Mouse (Mus musculus): ENCODE measurements at regions not wholly inside any gene's neighbourhood (a gene's known extent, or its start where the extent isn't known, plus 50 kb on each side); places are given as distances from the start of the nearest gene placed in this dataset.
A peak's percentile ranks its signal among the peaks of the same experiment; 100 is the strongest.

DNA sequence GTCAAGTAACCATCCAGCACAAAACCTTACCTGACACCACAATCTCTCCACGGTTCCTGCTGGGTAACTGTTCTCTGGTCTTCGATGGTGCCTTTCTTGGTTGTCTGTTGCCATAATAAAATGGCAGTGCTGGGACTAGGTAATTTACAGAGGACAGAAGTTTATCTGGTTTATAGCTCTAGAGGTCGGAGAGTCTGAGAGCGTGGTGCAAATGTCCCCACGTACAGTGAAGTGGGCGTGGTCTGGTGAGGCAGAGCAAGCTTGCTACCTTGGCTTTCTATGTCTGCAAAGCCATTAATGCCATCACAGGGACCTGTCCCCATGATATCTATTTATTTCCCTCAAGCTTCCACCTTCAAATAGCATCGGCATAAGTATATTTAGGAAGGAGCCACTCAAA is 223.0 kb downstream of the Opa1 start:
- ATAC-seq: no peak
- no peaks in the 10 kb centered on the region for H3K36me3 ChIP-seq (ENCODE audit: control insufficient read depth, insufficient read depth, low read length)
- H3K9ac ChIP-seq (ENCODE audit: low read depth, low read length): no peak overlapping the region
- no peak overlapping the region for H3K4me3 ChIP-seq (ENCODE audit: low read depth, low read length)
- 92% methylated on average over 7 of the region's 7 CpGs for WGBS
- H3K9me3 ChIP-seq (replicated peaks; ENCODE audit: control insufficient read depth, low read length, poor library complexity, severe bottlenecking): no peaks in the 10 kb centered on the region
- H3K4me1 ChIP-seq (ENCODE audit: control insufficient read depth, insufficient read depth, low read length): no peaks in the 10 kb centered on the region
- H3K27me3 ChIP-seq (ENCODE audit: control insufficient read depth, insufficient read depth, low read depth, low read length): peaks cover 5% of the 10 kb centered on the region
- H3K27ac ChIP-seq (ENCODE audit: low read length): no peak overlapping the region
- no peak overlapping the region for H3K4me2 ChIP-seq (ENCODE audit: low read length)

DNA sequence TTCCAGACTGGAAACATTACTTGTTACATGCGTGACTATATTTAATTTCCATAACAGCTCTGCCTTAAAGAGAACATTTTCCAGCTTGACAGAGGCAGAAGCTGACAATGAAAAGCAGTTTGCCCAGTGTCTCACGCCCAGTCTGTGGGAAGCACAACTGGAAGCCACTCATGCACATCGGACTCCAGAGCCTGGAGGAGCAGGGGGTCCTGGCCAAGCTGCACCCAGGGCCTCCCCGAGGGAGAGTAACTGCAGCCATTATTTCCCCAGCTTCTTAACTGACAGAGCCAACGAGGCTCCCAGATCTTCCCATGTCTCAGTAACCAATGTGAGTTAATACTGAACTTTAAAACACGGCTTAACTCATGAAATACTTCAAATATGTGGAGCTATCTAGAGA is 223.5 kb downstream of the Opa1 start:
- no peaks in the 10 kb centered on the region for H3K4me1 ChIP-seq (ENCODE audit: control insufficient read depth, insufficient read depth, low read length)
- no peaks in the 10 kb centered on the region for H3K9me3 ChIP-seq (replicated peaks; ENCODE audit: control insufficient read depth, low read length, poor library complexity, severe bottlenecking)
- H3K27ac ChIP-seq (ENCODE audit: low read length): no peak overlapping the region
- 54% methylated on average over 6 of the region's 6 CpGs for WGBS
- peaks cover 5% of the 10 kb centered on the region; the same call in 1 of the 2 replicates for H3K27me3 ChIP-seq (ENCODE audit: control insufficient read depth, insufficient read depth, low read depth, low read length)
- no peak overlapping the region for H3K4me3 ChIP-seq (ENCODE audit: low read depth, low read length)
- ATAC-seq: no peak
- no peak overlapping the region for H3K9ac ChIP-seq (ENCODE audit: low read depth, low read length)
- H3K36me3 ChIP-seq (ENCODE audit: control insufficient read depth, insufficient read depth, low read length): no peaks in the 10 kb centered on the region
- no peak overlapping the region for H3K4me2 ChIP-seq (ENCODE audit: low read length)

DNA sequence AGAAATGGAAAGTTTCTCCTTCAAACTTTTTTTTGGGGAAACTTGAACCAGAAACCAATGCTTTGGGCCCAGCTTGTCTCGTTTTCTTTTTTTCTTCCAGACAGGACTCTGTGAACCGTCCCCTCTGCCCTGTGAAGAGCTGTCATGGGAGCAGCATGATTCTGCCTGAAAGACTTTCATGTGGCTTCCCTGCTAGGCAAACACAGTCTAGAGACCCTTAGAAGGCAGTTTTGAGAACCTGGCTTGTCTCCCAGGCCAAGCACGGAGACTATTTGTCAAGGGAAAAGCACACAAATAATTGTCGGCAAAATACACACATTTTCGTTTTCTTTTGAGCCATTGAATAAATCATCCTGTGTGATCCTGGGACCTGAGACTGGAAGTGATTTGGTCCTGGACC is 228.7 kb downstream of the Opa1 start:
- ATAC-seq: no peak
- 56% methylated on average over 5 of the region's 5 CpGs for WGBS
- peaks cover 2% of the 10 kb centered on the region for H3K4me1 ChIP-seq (ENCODE audit: control insufficient read depth, insufficient read depth, low read length)
- H3K4me3 ChIP-seq (ENCODE audit: low read depth, low read length): no peak overlapping the region
- H3K9me3 ChIP-seq (replicated peaks; ENCODE audit: control insufficient read depth, low read length, poor library complexity, severe bottlenecking): no peaks in the 10 kb centered on the region
- no peak overlapping the region for H3K9ac ChIP-seq (ENCODE audit: low read depth, low read length)
- peaks cover 5% of the 10 kb centered on the region; the same call in 1 of the 2 replicates for H3K27me3 ChIP-seq (ENCODE audit: control insufficient read depth, insufficient read depth, low read depth, low read length)
- H3K4me2 ChIP-seq (ENCODE audit: low read length): no peak overlapping the region
- H3K36me3 ChIP-seq (ENCODE audit: control insufficient read depth, insufficient read depth, low read length): no peaks in the 10 kb centered on the region
- no peak overlapping the region for H3K27ac ChIP-seq (ENCODE audit: low read length)

DNA sequence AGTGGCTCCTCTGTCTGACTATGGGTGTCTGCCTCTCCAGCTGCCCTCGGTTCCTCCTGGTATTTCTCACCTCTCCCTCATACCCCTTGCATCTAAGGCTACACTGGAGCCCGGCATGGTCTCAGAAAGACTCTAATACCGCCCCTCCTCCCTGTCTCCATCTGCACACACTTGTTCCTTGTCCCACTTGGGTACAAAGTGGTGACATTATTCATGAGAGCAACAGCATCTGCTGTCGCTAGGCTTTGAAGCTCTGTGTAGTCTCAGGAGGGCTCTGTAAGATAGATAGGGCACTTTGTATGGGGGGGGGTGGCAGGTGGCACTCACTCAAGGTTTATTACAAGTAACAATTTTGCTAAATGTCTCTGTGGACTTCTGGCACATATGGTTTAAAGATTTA is 229.7 kb downstream of the Opa1 start:
- 50% methylated on average over 4 of the region's 4 CpGs for WGBS
- no peak overlapping the region for H3K27ac ChIP-seq (ENCODE audit: low read length)
- peaks cover 5% of the 10 kb centered on the region; the same call in 1 of the 2 replicates for H3K27me3 ChIP-seq (ENCODE audit: control insufficient read depth, insufficient read depth, low read depth, low read length)
- H3K9me3 ChIP-seq (replicated peaks; ENCODE audit: control insufficient read depth, low read length, poor library complexity, severe bottlenecking): no peaks in the 10 kb centered on the region
- H3K36me3 ChIP-seq (ENCODE audit: control insufficient read depth, insufficient read depth, low read length): no peaks in the 10 kb centered on the region
- ATAC-seq: no peak
- no peak overlapping the region for H3K9ac ChIP-seq (ENCODE audit: low read depth, low read length)
- peaks cover 7% of the 10 kb centered on the region for H3K4me1 ChIP-seq (ENCODE audit: control insufficient read depth, insufficient read depth, low read length)
- H3K4me2 ChIP-seq (ENCODE audit: low read length): no peak overlapping the region
- no peak overlapping the region for H3K4me3 ChIP-seq (ENCODE audit: low read depth, low read length)

DNA sequence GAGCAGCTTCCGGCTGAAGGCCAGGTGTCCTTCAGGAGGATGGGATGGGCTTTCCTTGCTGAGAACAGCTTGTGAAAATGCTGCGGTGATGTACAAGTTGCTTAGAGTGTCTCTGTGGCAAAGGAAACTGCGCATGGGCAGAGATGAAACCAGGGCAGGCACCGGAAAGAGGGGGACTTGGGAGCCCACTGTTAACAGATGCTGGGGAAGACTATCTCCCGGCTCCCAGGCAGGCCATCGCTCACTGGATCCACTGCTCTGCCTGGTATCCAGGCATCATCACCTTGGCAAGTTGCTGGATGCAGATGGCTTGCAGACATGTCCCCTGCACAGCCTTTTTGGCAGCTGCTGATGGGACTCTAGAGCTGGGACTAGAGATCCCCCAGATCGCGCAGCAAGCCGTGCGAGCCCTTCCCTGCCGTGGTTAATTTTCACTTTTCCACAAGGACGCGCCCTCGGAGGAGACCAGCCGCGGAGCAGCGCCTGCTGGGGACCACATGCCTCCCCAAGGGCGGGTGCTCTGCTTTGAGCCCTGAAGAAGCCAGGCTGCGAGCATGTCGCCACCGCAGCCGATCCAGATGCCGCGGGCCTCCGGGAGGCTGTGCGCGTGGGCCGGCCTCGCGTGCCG is 234.4 kb downstream of the Opa1 start:
- Histone ChIP-seq H3K27me3 (ENCODE audit: control insufficient read depth, insufficient read depth, low read depth, low read length) (no peaks in the 10 kb centered on the region), H3K4me1 (ENCODE audit: control insufficient read depth, insufficient read depth, low read length) (peaks cover 7% of the 10 kb centered on the region), H3K4me3 (ENCODE audit: low read depth, low read length) (peak overlapping the region; percentile 64), H3K9ac (ENCODE audit: low read depth, low read length) (peak overlapping the region; percentile 95), H3K27ac (ENCODE audit: low read length) (peak overlapping the region; percentile 85), H3K4me2 (ENCODE audit: low read length) (peak overlapping the region; percentile 98), H3K36me3 (ENCODE audit: control insufficient read depth, insufficient read depth, low read length) (no peaks in the 10 kb centered on the region), H3K9me3 (replicated peaks; ENCODE audit: control insufficient read depth, low read length, poor library complexity, severe bottlenecking) (no peaks in the 10 kb centered on the region)
- peak; percentile 84 for ATAC-seq
- 2% methylated on average over 31 of the region's 31 CpGs for WGBS

DNA sequence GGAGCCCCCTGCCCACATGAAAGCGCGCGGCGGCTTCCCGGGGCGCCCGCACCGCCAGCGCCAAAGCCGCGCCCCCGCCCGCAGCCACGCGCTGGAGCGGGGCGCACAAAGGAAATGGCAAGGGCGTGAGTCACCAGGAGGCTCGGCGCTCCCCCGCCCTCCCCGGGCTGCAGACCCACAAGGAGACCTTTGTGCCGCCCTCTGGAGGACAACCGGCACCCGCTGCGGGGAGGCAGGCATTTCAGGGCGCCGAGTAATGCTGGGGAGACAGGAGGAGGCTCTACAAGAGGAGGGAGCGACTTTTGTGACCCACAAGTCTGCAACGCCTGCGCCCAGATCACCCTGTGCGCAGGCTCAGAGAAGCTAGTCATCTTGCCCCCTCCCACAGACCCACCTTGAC is 234.9 kb downstream of the Opa1 start:
- peak overlapping the region; percentile 95 for H3K9ac ChIP-seq (ENCODE audit: low read depth, low read length)
- H3K27ac ChIP-seq (ENCODE audit: low read length): peak overlapping the region; percentile 85
- 2% methylated on average over 32 of the region's 32 CpGs for WGBS
- peak overlapping the region; percentile 64 for H3K4me3 ChIP-seq (ENCODE audit: low read depth, low read length)
- H3K4me1 ChIP-seq (ENCODE audit: control insufficient read depth, insufficient read depth, low read length): peaks cover 7% of the 10 kb centered on the region
- no peaks in the 10 kb centered on the region for H3K27me3 ChIP-seq (ENCODE audit: control insufficient read depth, insufficient read depth, low read depth, low read length)
- ATAC-seq: peak; percentile 84
- peak overlapping the region; percentile 98 for H3K4me2 ChIP-seq (ENCODE audit: low read length)
- H3K36me3 ChIP-seq (ENCODE audit: control insufficient read depth, insufficient read depth, low read length): no peaks in the 10 kb centered on the region
- H3K9me3 ChIP-seq (replicated peaks; ENCODE audit: control insufficient read depth, low read length, poor library complexity, severe bottlenecking): no peaks in the 10 kb centered on the region

DNA sequence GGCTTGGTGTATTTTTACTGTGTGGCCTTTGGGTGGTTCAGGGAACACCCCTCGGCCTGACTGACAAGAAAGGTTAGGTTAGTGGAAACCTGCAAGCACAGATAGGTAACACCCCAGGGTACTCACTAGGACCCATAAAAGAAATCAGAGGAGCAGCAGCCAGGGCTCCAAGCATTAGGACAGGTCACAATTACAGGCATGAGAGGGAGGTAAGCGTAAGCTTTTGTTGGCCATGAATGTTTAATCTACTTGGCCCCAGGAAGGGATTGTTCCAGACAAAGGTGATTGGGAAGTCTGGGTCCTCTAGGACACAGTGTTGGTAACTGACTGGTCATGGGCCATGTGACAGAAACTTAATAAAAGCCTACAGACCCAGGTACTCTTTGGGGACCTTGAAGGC is 235.5 kb downstream of the Opa1 start:
- no peak overlapping the region for H3K27ac ChIP-seq (ENCODE audit: low read length)
- no peak overlapping the region for H3K4me3 ChIP-seq (ENCODE audit: low read depth, low read length)
- H3K4me2 ChIP-seq (ENCODE audit: low read length): peak overlapping the region; percentile 98
- 59% methylated on average over 2 of the region's 2 CpGs for WGBS
- no peak overlapping the region for H3K9ac ChIP-seq (ENCODE audit: low read depth, low read length)
- no peaks in the 10 kb centered on the region for H3K9me3 ChIP-seq (replicated peaks; ENCODE audit: control insufficient read depth, low read length, poor library complexity, severe bottlenecking)
- peak; percentile 11; the same call in 1 of the 2 replicates for ATAC-seq
- no peaks in the 10 kb centered on the region for H3K27me3 ChIP-seq (ENCODE audit: control insufficient read depth, insufficient read depth, low read depth, low read length)
- H3K4me1 ChIP-seq (ENCODE audit: control insufficient read depth, insufficient read depth, low read length): peaks cover 7% of the 10 kb centered on the region
- H3K36me3 ChIP-seq (ENCODE audit: control insufficient read depth, insufficient read depth, low read length): no peaks in the 10 kb centered on the region

DNA sequence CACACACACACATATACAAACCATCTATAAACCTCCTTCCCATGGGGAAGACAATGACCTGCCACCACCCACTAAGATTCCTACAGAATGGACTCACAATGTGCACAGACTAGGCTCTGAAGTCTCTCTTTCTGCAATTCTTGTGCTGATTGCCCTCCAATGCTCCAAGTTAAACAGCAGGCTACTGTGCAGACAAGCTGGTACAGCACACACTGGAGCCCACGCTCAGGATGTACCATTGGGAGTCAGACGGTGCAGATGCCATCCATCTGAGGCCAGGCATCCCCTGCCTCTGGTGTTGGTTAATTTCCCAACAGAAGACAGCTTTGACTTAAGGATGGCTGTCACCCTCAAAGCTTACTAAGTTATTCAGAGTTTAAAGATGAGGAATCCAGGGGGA is 236.1 kb downstream of the Opa1 start:
- no peak overlapping the region for H3K27ac ChIP-seq (ENCODE audit: low read length)
- 79% methylated on average over 2 of the region's 2 CpGs for WGBS
- no peaks in the 10 kb centered on the region for H3K36me3 ChIP-seq (ENCODE audit: control insufficient read depth, insufficient read depth, low read length)
- no peaks in the 10 kb centered on the region for H3K9me3 ChIP-seq (replicated peaks; ENCODE audit: control insufficient read depth, low read length, poor library complexity, severe bottlenecking)
- H3K4me1 ChIP-seq (ENCODE audit: control insufficient read depth, insufficient read depth, low read length): peaks cover 7% of the 10 kb centered on the region
- no peaks in the 10 kb centered on the region for H3K27me3 ChIP-seq (ENCODE audit: control insufficient read depth, insufficient read depth, low read depth, low read length)
- no peak overlapping the region for H3K4me2 ChIP-seq (ENCODE audit: low read length)
- H3K9ac ChIP-seq (ENCODE audit: low read depth, low read length): no peak overlapping the region
- ATAC-seq: no peak
- no peak overlapping the region for H3K4me3 ChIP-seq (ENCODE audit: low read depth, low read length)

DNA sequence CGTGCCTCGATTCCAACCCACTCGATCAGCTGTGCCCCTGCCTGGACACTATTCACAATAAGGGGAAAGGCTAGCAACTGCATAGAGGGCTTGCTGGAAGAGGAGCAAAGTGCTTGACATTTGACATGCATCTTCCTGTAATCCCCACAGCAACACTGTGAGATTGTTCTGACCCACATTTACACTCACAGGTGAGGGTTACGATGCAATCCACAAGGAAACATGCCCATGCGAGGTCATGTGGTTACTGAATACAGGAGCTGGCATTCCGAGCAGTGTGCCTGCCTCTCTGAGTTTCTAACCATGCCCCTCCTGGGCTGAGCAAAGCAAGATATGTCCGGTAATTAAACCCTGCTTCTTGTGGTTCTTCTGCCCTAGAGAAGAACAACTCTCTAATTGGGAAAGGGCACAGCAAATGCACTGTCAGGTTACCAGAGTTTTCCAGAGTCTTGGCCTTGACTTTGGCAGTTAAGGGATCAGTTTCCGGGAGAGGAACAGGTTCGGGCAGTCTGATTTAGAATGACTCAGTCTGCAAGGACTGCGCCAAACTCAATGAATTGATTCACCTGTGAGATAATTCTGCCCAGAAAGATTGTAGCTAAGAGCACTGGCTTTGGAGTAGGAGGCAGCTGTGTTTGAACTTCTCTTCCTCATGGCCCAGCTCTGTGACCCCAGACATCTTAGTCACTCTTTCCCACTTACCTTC is 236.7 kb downstream of the Opa1 start:
- H3K4me3 ChIP-seq (ENCODE audit: low read depth, low read length): no peak overlapping the region
- H3K4me2 ChIP-seq (ENCODE audit: low read length): no peak overlapping the region
- ATAC-seq: no peak
- H3K27ac ChIP-seq (ENCODE audit: low read length): no peak overlapping the region
- H3K4me1 ChIP-seq (ENCODE audit: control insufficient read depth, insufficient read depth, low read length): peaks cover 7% of the 10 kb centered on the region
- no peaks in the 10 kb centered on the region for H3K36me3 ChIP-seq (ENCODE audit: control insufficient read depth, insufficient read depth, low read length)
- WGBS: 85% methylated on average over 10 of the region's 10 CpGs
- H3K9ac ChIP-seq (ENCODE audit: low read depth, low read length): no peak overlapping the region
- H3K9me3 ChIP-seq (replicated peaks; ENCODE audit: control insufficient read depth, low read length, poor library complexity, severe bottlenecking): no peaks in the 10 kb centered on the region
- no peaks in the 10 kb centered on the region for H3K27me3 ChIP-seq (ENCODE audit: control insufficient read depth, insufficient read depth, low read depth, low read length)

All from midbrain, embryonic 16.5 days (tissue).